Mouse (Mus musculus) liver, postnatal 0 days (tissue): Measurements from ENCODE around the gene Styk1.

ENCODE experiments used
- CTCF ChIP-seq: sonication (generic); IDR thresholded peaks from 2 replicates; pipeline ENCODE4 v1.5.1; 2016; ENCODE audit warnings: antibody characterized with exemption, low read depth
- EP300 ChIP-seq: IDR thresholded peaks from 2 replicates; pipeline ENCODE4 v1.6.1; 2016; ENCODE audit warnings: antibody characterized with exemption, low read depth, mild to moderate bottlenecking

DNA sequence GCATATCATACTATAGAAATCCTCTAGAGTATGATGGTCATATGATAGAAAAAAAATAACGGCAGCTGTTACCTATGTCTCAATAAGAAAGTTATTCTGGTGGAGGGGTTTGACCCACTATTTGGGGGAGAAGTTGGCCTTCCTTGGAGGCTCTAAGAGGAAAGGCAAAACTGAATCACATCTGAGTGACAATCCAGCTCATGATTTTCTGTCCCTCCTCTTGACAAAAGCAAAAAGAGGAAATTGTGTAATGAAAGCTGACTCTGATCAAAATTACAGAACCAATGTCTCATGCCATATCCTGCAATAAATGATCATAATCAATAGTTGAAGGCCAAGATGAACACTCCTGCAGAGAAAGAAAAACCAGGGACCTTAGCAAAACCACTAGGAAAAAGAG lies 81.1 kb downstream of the Styk1 start:
- TF ChIP-seq CTCF (no peak), EP300 (no peak)
